Mouse (Mus musculus) adrenal gland (tissue): ENCODE data around the gene Prkag1.

Experiments
- intact Hi-C: fragments of 180-260 bp; cut with DNase I; formaldehyde crosslinking; loops from one replicate; pipeline ENCODE4 v1.15.1; 2025
- long read RNA-seq, 2 experiments: library from polyadenylated mRNA; unstranded; transcript quantifications; one replicate each; pipeline ENCODE4 v2.0.0; 2020; ENCODE audit warnings: borderline replicate concordance in 1 of 2; ENCODE audit not compliant: insufficient replicate concordance in 1 of 2

The Prkag1 gene
- long read RNA-seq, experiment 1, transcript Prkag1-201 (12 exons, 1,652 nt): major isoform, 106 of 124 reads
- long read RNA-seq, experiment 1, partial matches to known transcripts: 3 of 124 reads
- long read RNA-seq, experiment 1, other reads (novel, unspliced or antisense): 15 of 124 reads
- long read RNA-seq, experiment 2, transcript Prkag1-201 (12 exons, 1,652 nt): major isoform, 74 of 84 reads
- long read RNA-seq, experiment 2, partial matches to known transcripts: 3 of 84 reads
- long read RNA-seq, experiment 2, other reads (novel, unspliced or antisense): 7 of 84 reads

DNA sequence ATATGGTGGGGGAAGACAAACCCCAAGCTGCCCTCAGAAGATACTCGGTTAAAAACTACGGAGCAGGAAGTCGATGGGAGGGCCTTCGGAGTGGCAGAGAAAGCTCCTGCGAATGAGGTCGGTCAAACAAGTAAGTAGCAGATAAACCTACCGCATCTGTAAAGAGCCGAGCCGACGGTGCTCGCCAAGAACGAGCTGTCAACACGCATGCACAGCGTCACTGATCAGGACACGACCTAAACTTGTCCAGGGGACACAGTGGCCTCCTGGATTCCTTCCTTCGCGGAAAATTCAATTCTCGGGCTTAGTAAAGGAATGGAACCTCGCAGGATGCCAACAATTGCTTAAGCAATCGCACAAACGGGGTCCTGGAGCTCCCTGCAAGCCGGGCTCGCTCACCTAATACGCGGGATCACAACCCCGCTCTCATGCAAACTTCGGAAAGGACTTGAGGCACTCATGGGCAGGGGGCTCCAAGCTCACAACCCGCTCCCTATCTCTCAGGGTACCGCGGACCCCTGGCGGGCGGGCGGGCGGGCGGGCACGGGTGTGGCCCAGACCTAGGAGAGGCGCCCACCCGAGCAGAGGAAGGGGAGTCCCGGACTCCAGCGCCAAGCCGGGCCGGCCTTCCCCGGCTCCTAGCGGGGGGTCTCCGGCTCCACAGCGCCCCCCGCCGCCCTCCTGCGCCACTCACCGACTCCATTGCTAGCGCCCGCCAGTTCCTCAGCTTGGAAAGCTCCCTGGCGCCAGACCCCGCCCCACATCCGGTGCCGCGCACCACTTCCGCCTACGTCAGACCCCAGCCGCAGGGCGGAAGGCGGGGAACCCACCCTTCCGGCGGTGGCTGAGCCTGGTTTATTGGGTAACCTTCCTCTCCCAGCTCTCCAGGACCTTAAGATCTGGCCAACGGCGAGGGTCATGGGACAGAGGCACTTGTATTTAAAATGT is at the start of gene Prkag1:
Prkag1 (minus strand) TSS at position 786 of the 948 bp plus-strand sequence.
- intact Hi-C loops: loop anchor here (5.0 kb wide), 1 partner anchor 36 kb away; no protein-coding TSS in a partner anchor

- intact Hi-C loops: loop anchor here (5.0 to 10.0 kb wide), 2 partner anchors 47 to 120 kb away; no protein-coding TSS in a partner anchor
These were observed 46.0 kb upstream of the Prkag1 start for GRCm38 (mm10) chr15:98877331-98877730.

DNA sequence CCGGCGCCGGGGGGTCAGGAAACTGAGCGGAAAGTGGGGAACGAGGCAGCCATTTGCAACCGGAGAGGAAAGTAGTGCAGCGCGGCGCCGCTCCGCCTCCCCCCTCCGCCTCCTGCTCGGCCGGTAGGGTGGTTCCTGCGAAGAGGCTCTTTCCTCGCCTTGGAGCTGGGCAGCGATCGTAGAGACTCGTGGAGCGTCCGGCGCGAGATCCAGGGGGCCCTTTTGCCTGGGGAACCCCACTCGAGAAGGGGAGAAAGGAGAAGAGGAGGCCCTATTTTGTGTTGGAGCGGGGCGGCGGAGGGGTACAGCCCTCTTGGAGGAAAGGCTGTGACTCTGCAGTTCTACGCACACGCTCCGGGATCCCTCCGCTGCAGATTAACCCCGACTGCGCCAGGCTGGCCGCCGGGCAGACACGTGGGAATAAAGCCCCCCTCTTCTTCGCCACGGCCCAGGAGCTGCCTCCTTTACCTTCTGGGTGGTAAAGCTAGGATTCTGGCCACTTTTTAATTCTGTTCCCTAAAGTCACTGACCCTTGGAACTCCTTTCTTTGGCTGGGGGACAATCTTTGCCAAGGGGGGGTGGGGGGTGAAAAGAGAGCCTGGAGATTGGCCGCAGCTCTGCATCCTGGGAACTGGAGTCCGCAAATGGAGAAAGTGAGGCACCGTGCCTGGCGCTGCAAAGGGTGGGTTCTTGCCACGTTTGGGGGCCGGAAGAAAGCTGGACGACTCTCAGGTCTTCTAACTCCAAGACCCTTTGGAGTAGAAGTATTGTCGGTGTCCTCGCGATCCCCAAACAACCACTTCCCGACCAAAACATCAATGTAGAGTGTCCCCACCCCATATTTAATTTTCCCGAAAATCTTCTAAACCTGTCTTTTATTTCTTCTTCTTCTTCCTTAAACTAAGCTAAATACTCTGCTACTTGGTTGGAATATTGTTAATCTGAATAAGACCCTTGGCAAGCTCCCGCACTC is 40.9 kb upstream of the Prkag1 start:
- intact Hi-C loops: loop anchor here (10.0 kb wide), 1 partner anchor 53 kb away; no protein-coding TSS in a partner anchor

DNA sequence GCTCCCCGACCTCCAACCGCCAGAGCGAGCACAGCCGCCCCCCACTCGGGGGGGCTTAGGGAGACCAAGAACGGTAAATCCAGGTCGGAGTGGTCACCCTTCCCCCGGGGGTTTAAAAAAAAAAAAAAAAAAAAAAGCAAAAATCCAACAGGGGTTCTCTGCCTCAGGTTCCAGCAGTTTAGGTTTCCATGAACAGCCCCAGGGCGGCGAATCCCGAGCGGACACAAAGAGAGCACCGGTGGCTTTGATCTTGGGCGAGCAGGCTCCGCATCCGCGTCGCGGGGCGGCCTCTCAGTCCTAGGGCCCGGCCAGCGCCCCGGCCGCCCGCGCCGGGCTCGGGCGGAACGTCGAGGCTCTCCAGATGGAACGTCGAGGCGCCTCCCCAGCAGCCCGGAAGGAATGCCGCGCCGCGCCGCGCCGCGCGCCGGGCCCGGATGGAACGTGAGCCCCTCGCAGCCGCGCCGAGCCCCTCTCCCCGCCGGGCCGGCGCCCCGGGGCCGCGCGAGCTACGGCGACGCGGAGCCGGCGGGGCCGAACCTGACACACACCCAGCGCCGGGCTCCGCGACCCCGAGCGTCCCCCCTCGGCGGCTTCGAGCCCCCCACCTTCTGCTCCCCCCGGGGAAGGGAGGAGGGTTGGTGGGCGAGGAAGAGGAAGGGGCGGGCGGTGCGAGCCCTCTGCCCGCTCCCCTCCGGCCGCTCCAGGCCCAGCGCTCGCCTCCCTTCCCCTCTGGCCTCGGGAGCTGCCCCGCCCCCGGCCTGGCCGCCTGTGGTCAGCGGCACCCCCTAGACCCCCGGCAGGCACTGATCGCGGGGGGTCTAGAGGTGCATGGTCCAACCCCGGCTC is 40.0 kb upstream of the Prkag1 start, which contains the start of gene Kmt2d:
Kmt2d (minus strand) TSS at position 135 of the 846 bp plus-strand sequence.
- intact Hi-C loops: loop anchor here (10.0 kb wide), 1 partner anchor 54 kb away; no protein-coding TSS in a partner anchor

- intact Hi-C loops: loop anchor here (10.0 kb wide), 1 partner anchor 54 kb away; no protein-coding TSS in a partner anchor
These were observed 39.1 kb upstream of the Prkag1 start for GRCm38 (mm10) chr15:98870179-98871069.

DNA sequence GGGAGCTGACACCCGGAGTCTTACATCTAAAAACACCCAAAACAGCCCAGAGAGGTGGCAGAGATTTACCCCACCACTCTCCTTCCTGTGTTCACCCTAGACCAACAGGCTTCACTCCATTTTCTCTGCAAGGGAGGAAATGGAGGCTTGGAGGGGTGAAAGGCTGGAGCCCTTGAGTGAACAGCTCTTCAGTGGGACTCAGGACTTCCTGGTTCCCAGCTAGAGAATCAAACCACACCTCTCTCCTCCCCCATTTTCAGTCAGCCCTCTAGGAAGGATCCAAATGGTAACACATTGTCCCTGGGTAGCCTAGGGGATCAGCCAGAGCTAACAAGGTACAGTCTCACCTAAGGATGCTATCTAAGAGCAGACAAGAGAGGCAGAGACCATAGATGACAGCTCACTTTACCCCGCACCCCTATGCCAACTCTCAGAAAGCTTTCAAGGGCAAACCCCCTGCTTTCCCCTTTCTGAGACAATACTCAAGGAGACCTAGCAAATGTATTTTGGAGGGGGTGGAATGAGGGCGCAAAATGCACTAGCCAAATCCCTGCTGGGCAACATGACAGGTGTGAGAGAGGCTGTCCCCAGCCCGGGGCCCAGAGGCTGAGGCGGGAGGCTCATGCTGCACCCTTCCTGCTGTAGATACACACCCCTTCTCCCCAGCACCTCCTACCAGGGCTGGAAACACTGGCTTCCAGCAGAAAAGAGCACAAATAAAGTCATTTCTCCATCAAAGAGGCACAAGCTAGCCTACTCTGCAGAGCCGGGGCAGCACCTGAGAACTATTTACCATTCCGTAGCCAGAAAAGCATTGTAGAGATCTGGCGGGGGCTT is 38.2 kb upstream of the Prkag1 start:
- intact Hi-C loops: loop anchor here (5.0 to 10.0 kb wide), 2 partner anchors 37 to 55 kb away; partner anchors contain the start of gene Prkag1

DNA sequence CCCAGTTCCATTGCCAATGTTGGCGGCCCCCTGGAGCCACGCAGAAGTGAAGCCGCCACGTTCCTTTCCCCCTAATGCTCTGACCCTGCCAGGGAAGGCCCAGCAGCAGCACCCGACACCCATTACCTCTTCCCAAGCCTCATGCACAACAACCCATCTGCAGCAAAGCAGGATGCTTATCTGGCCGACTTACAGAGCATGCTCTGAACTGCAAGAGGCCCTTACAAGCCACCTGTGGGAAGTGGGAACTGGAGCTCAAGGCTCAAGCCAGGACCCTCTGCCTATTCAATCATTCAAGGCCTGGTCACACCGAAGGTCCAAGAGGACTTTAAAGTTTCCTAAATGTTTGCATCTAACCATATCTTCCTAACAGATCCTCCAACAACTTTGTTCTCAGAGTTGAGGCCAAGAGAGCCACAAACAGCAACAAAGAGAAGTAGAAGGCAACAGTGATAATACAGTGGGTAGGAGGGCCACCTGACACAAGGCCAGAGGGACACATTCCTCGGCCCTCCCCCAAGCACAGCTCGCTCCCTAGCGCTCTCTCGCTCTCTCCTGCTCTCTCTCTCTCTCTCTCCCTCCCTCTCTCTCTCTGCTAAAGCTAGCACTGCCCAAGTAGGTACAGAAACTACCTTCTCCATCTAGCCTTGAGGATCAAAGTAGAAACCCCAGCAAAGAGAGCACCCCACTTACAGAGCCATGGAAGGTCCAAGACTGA is 37.2 kb upstream of the Prkag1 start:
- intact Hi-C loops: loop anchor here (5.0 kb wide), 1 partner anchor 36 kb away; the partner anchor contains the start of gene Prkag1

DNA sequence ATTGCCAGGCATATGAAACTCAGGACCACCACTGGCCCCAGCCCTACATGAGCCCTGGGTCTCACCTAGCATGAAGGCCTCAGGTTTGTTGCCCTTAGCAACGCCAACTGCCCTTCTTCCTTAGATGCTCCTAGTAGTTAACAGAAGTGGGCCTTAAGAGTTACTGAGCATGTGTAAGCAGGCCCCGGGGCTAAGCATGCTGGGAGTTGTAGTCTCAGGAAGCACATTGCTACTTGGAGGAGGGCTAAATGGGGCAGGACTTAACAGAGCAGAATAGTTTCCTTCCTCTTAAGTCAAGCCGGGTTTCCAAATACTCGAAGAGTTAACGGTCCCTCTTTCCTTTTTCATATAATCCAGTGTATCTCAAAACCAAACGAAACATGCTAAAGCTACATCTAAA is 36.0 kb upstream of the Prkag1 start:
- intact Hi-C loops: loop anchor here (5.0 kb wide), 1 partner anchor 35 kb away; the partner anchor contains the start of gene Prkag1

DNA sequence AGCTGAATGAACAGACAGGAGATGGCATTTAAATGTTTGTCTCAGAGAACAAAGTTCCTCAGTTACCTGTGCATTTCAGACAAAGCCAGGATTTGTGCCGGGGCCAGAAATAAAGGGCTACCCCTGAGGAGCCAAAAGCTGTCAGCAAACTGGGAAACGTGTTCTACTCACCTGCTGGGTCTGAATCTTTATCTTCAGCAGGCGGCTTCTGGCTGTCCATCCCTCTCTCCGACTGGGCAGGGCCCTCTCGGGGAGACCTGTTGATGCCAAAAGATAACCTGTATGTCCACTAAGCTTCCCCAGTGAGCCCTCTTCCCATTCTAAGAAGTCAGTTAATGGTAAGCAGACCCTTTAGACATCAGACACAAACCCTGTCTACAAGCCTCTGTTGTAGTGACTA is 35.2 kb upstream of the Prkag1 start:
- intact Hi-C loops: loop anchor here (5.0 kb wide), 1 partner anchor 34 kb away; the partner anchor contains the start of gene Prkag1

GRCm38 (mm10) chr15:98865771-98866170 is 34.5 kb upstream of the Prkag1 start:
- intact Hi-C loops: loop anchor here (5.0 kb wide), 1 partner anchor 33 kb away; the partner anchor contains the start of gene Prkag1

DNA sequence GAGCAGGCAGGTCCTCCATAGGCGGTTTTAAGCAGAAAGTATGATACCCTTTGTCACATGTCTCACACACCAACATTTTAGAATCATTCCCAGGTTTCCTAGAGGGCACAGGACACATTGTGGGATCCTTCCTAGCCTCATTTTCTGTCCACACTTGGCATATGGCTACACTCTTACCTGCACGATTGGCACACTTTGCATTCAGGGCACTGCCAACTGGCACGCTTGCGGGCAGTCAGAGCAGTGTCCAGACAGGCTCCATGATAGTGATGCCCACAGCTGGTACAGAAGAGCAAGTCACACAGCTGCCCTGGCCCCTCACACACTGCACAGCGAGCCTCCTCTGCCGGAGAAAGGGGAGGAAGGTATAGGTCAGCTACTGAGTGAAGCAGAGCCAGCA is 33.6 kb upstream of the Prkag1 start:
- intact Hi-C loops: loop anchor here (5.0 kb wide), 1 partner anchor 33 kb away; the partner anchor contains the start of gene Prkag1

DNA sequence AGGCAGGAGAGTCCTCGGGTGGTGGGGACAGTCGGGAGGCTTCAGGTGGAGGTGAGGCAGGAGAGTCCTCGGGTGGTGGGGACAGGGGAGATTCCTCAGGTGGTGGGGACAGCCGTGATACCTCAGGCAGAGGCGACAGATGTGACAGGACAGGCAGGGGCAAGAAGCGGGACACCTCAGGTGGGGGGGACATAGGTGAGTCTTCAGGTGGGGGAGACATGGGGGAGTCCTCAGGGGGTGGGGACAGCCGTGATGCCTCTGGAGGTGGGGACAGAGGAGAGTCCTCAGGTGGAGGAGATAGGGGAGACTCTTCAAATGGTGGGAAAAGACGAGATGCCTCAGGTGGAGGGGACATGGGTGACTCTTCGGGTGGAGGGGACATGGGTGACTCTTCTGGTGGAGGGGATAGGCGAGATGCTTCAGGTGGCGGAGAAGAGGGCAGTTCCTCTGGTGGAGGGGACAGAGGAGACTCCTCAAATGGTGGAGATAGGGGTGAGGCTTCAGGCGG is 32.2 kb upstream of the Prkag1 start:
- intact Hi-C loops: no loop called here

DNA sequence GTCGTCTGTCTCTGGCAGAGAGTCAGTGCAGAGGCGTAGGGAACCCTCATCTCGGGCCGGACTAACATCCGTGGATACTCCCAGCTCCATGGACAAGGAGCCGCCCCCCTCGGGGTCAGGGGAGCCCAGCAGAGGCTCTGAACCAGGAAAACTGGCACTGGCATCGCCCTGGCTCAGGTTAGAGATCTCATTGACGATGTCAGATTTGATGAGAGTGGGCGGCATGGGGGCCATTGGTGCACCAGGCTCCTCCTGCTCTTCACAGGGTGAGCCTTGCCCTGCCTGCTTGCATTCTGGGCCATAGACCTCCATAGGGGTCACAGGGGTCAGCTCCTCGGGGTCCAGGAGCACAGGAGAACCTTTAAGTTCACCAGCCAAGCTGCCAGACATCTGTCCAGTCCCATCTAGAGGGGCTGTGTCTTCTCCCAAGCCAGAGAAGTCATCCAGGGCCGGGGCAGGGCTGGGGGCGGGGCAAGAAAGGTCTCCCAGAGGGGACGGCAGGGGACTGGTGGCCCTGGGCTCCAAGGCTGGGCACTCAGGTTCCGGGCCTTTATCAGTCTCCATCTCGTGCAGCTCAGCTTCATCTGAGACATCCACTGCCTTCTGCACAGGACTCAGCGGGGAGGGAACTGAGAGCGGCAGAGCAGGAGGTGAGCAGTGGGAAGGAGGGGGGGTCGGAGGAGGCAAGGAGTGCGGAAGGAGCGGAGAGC is 30.5 kb upstream of the Prkag1 start:
- intact Hi-C loops: no loop called here

- intact Hi-C loops: no loop called here
These were observed 29.6 kb upstream of the Prkag1 start for GRCm38 (mm10) chr15:98860921-98861320.

DNA sequence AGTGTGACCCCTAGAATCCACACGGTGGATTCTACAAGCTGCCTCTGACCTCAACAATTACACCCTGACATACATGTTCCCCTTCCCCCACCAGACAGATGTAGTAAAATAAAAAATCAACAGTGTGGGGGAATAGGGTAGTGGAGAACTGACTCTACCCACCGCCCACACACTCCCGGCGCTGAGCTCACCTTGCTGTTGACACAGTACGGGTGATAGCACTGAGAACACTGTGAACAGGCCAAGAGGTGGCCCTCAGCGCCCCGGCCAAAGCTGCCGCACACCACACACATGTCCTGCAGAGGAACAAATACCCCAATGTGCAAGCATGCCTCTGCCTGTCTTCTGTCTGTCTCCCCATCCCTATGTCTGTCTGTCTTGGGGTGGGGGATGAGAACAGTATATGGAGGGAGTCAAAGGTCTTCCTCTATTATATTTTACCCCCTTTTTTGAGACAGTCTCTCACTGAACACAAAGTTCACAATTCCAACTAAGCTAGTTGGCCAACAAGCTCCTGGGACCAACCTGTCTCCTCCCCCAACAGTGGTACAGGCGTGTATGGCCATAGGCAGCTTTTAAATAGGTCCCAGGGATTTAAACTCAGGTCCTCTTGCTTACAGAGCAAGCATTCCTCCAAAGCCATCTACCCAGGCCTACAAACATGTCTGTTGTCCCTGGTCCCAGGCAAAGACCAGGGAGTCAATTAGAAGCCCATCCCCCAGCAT is 28.2 kb upstream of the Prkag1 start:
- intact Hi-C loops: no loop called here
